Mouse (Mus musculus): ENCODE measurements around the gene Depdc7.

Depdc7 gene

GRCm38 (mm10) chr2:104716279-104716678, 26.4 kb downstream of the Depdc7 start, which contains the start of gene Pin1rt1:
Pin1rt1 (minus strand) TSS chr2:104716379.
- no peak for DNase-seq (ENCODE audit: low spot score in 2 of 2)

GRCm38 (mm10) chr2:104714254-104714691, 28.4 kb downstream of the Depdc7 start:
- no peak for DNase-seq (ENCODE audit: low spot score in 2 of 2)

- DNase-seq (ENCODE audit: low spot score in 2 of 2): no peak
Measured at GRCm38 (mm10) chr2:104712486-104712809, 30.2 kb downstream of the Depdc7 start.

DNA sequence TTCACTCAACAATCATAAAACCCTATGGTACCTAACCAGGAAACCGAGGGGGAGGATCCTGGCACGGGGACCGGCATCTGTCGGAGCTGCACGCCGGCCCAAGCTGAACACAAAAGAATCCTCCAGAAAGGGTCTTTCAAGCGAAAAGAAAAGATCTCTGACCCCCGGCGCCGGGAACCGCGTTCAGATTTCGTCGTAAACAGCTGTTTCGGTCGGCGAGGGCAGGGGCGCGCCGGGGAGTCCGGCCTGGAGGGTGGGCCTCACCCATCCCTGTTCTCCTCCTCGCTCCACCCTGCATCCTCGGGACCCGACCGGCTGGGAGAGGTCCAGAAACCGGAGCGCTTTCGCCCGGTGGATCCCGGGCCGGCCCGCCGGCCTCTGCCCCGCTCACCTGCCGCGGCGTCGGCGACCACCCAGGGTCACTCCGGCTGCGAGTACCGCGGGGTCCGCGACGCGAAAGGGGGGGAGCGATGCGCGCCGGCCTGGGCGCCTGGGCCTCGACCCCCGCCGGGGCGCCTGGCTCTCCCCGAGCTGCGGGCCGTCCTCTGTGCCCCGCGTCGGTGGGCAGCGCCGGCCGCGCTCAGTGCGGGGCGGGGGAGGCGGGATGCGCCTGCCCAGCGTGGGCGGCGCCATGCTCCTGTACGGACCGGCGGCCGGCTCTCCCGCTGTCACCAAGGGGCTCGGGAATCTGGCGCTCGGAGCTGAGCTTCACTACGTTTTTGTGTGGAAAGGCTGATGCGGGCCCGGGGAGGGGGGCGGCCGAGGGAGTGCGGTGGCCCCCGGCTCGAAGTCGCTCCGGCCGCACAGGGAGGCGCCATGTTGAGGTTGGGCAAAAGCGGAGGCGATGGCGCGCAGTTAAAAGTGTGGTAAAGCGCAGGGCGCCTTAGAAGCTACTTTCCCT, 30.8 kb downstream of the Depdc7 start, which contains the start of gene Tcp11l1:
Tcp11l1 (minus strand) TSS at position 585 of the 901 bp plus-strand sequence.
- peak; percentile 72 to 74 for DNase-seq (ENCODE audit: low spot score in 2 of 2)

- peak in 1 of 2 experiments; percentile 2 for DNase-seq (ENCODE audit: low spot score in 2 of 2)
Measured at GRCm38 (mm10) chr2:104710670-104711370, 31.9 kb downstream of the Depdc7 start.

GRCm38 (mm10) chr2:104709786-104710337, 32.8 kb downstream of the Depdc7 start:
- DNase-seq (ENCODE audit: low spot score in 2 of 2): no peak

DNA sequence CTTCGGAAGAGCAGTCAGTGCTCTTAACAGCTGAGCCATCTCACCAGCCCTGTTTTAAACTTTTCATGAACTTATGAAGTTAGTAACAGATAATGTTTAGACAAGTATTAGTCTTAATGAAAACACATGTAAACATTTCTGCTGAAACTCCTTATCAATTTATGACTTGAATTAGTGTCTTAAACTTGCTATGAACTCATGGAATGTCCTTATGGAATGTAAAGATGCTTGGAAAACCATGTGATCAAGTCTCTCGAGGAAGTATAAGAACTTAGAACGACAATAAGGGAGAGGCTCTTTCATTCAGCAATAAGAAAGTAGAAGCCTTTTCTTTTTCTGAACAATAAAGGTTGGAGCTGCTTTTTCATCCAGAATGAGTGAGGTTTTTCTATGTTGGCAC, 38.3 kb downstream of the Depdc7 start:
- DNase-seq (ENCODE audit: low spot score in 2 of 2): no peak

DNA sequence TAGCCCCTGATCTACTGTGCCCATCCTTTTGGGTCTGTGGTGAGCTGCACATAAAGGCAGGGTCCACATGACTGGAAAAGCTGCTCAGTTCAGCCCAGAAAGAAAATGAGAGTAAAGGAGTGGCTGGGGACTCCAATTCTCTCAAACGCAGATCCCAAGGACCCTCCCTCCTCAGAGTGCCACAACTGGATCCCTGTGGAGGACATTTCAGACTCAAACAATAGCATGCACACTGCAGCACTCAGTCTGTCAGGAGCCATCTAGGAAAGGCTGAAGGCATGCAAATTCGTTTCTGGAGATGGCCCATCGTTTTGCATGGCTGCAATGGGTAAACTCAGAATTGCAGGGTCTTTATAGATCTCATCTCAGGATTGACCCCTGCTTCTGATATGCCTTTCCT, 39.5 kb downstream of the Depdc7 start:
- DNase-seq (ENCODE audit: low spot score in 2 of 2): no peak

DNA sequence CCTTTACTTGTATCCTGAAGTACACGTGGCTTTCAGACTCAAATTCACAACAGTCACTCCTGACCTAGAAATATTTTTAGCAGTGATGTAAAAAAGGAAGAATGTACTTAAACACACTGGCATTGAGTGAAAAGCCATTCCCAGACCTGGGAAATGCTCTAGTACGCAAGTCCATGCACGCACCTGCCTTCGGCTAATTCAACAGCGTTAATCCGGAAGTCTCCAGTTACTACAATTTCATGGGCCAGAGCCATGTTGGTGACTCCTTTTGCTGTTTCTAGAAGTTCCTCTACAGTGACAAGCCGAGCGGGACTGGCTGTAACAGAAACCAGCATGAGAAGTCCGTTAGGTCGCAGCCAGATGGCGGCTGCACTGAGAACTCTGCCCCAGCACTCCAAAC, 43.0 kb downstream of the Depdc7 start:
- DNase-seq (ENCODE audit: low spot score in 2 of 2): no peak

- no peak for DNase-seq (ENCODE audit: low spot score in 2 of 2)
Measured at GRCm38 (mm10) chr2:104692551-104692950, 50.1 kb downstream of the Depdc7 start.

- no peak for DNase-seq (ENCODE audit: low spot score in 2 of 2)
Measured at GRCm38 (mm10) chr2:104690720-104691119, 52.0 kb downstream of the Depdc7 start.

DNA sequence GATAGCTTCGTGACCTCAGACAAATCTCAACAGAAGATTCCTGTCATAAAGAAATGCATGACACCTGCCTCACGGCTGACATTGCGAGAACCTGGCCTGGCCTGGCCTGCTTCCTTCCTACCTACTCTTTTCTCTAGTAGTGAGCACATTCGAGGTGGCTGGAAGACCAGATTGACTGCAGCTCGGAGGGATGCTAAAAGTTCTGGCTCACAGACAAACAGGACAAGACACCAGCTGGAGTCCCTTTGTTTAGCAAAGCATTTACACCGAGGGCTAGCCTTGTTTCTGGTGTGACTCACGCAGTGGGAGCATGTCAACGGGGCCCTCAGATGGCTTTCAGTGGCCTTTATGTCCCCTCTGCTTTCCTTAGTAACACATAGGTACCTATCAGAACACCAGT, 54.0 kb downstream of the Depdc7 start:
- no peak for DNase-seq (ENCODE audit: low spot score in 2 of 2)

DNA sequence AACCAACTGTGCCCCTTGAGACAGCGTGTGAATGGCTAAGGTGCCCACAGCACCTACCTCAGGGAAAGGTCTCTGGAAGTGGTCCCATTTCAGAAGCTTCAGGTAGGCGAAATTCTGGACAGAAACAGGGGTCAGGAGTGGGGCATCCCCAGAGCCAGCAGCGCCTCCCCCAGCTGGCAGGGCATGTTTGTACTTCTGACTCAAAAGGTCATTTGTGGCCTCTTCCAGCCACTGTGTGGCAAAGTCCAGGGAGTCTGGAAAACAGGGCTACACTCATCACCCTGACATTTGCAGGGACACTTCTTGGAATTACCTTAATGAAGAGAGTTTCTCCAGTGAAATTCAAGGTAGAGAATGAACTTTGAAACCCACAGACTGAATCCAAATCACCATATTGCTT, 54.4 kb downstream of the Depdc7 start:
- DNase-seq (ENCODE audit: low spot score in 2 of 2): no peak

GRCm38 (mm10) chr2:104687261-104687660, 55.4 kb downstream of the Depdc7 start:
- no peak for DNase-seq (ENCODE audit: low spot score in 2 of 2)

DNA sequence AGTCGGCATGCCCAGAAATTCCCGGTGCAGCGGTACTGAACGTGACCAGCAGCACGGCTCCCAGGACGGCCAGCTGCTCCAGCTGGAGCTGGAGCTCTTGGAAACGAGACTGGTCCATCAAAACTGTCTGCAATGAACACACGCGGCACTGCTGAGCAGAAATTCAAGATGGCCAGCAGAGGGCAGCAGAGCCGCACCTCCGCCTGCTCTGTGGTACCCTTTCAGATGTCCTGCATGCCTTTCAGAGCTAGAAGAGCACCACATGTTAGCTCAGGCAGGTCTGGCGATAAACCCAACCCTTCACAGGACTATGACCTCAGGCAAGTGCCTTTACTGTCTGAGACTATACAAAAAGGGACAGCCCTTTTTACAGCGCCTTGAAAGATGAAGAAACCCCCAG, 57.3 kb downstream of the Depdc7 start:
- DNase-seq (ENCODE audit: low spot score in 2 of 2): peak; percentile 75 to 80

DNA sequence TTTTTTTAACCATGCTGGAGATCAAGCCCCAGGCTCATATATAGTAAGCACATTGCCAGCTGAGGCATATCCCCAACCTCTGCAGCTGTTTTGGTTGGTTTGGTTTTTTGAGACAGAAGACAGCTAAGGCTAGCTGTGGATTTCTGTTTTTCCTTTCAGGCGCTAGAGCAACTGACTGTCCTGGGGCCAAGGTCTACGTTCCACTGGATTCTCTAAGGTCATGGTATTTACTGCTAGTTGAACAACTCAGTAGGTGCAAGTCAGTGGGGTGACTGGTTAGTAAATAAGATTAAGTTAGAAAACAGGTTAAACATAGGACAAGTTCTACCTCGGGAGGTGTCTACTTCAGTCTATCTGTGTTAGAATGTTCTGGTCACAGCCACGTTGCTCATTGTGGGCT, 57.9 kb downstream of the Depdc7 start:
- DNase-seq (ENCODE audit: low spot score in 2 of 2): no peak

DNA sequence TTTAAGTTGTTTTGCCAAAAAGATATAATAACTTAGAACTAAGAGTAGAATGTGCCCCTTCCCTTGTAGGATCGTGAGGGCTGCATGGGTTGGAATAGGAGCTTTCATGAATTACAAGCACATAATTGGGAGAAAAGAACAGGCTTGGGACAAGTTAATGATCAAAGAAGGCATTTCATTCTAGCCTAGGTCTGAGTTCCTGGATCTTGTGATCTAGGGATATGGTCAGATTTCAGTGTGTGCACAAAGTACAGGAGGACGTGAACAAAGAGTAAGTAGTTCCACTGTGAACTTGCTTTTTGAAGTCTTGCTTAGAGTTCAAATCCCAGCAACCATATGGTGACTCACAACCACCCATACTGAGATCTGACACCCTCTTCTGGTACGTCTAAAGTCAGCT, 65.4 kb downstream of the Depdc7 start:
- DNase-seq (ENCODE audit: low spot score in 2 of 2): no peak

Data from frontal cortex, postnatal 36 days (tissue).